Mouse (Mus musculus): ENCODE results near the gene Gbp9. TPM values are rescaled to one million over a fixed set of nuclear protein-coding genes. Genes with fewer than 3 reads are reported as not detected.
A peak's percentile ranks its signal among the peaks of the same experiment; 100 is the strongest.
"Not testable (repeated sequence)": the region's sequence is repeated elsewhere in the genome, so short reads cannot be mapped to it uniquely, and the experiment has no call there.

Gene Gbp9
- total and polyA plus RNA-seq, 2 experiments from 2014 or later, result 4.7 to 9.3 TPM

- 59% methylated on average over 1 of the region's 1 CpGs for WGBS
- peak overlapping the region; percentile 59 for H3K27ac ChIP-seq (ENCODE audit: low read depth)
- H3K27me3 ChIP-seq (ENCODE audit: control insufficient read depth, insufficient read depth, low read length), result no peaks in the 10 kb centered on the region
- no peaks in the 10 kb centered on the region for H3K36me3 ChIP-seq (replicated peaks; ENCODE audit: control insufficient read depth, insufficient read depth, low read length)
- no peaks in the 10 kb centered on the region for H3K4me1 ChIP-seq (ENCODE audit: control insufficient read depth, insufficient read depth)
- H3K4me2 ChIP-seq (ENCODE audit: low read depth, low read length), result peak overlapping the region; percentile 37; the same call in 1 of the 2 replicates
- TF ChIP-seq CTCF (IDR thresholded peaks at IDR 0.05; ENCODE audit: low read depth), result no peak
- no peak for TF ChIP-seq EP300 (IDR thresholded peaks at IDR 0.05; ENCODE audit: low read depth)
- no peaks in the 10 kb centered on the region for H3K9me3 ChIP-seq (replicated peaks; ENCODE audit: control insufficient read depth, low read length)
- H3K4me3 ChIP-seq (ENCODE audit: low read depth, low read length), result peak overlapping the region; percentile 31
- no peak overlapping the region for H3K9ac ChIP-seq (replicated peaks; ENCODE audit: low read depth, low read length)
- no peak for DNase-seq (ENCODE audit: low spot score)
- ATAC-seq (ENCODE audit: insufficient read depth, low read depth), result no peak
Measured at GRCm38 (mm10) chr5:105138906-105139305, 433 bp downstream of the Gbp9 start.

GRCm38 (mm10) chr5:105136706-105137304 lies 2.5 kb downstream of the Gbp9 start:
- not testable (repeated sequence) for H3K27ac ChIP-seq (ENCODE audit: low read depth); H3K4me3 ChIP-seq (ENCODE audit: low read depth, low read length); DNase-seq (ENCODE audit: low spot score); H3K9ac ChIP-seq (replicated peaks; ENCODE audit: low read depth, low read length); H3K9me3 ChIP-seq (replicated peaks; ENCODE audit: control insufficient read depth, low read length); H3K36me3 ChIP-seq (replicated peaks; ENCODE audit: control insufficient read depth, insufficient read depth, low read length); H3K27me3 ChIP-seq (ENCODE audit: control insufficient read depth, insufficient read depth, low read length); ATAC-seq (ENCODE audit: insufficient read depth, low read depth); H3K4me2 ChIP-seq (ENCODE audit: low read depth, low read length); H3K4me1 ChIP-seq (ENCODE audit: control insufficient read depth, insufficient read depth)
- 89% methylated on average over 3 of the region's 3 CpGs for WGBS

- 71% methylated on average over 6 of the region's 6 CpGs for WGBS
- H3K9me3 ChIP-seq (replicated peaks; ENCODE audit: control insufficient read depth, low read length); H3K9ac ChIP-seq (replicated peaks; ENCODE audit: low read depth, low read length); DNase-seq (ENCODE audit: low spot score); ATAC-seq (ENCODE audit: insufficient read depth, low read depth); H3K4me1 ChIP-seq (ENCODE audit: control insufficient read depth, insufficient read depth); H3K36me3 ChIP-seq (replicated peaks; ENCODE audit: control insufficient read depth, insufficient read depth, low read length); H3K4me2 ChIP-seq (ENCODE audit: low read depth, low read length); H3K27me3 ChIP-seq (ENCODE audit: control insufficient read depth, insufficient read depth, low read length); H3K27ac ChIP-seq (ENCODE audit: low read depth); H3K4me3 ChIP-seq (ENCODE audit: low read depth, low read length): not testable (repeated sequence)
Measured at GRCm38 (mm10) chr5:105121731-105122130, 17.6 kb downstream of the Gbp9 start.

GRCm38 (mm10) chr5:105115740-105116139 lies 23.6 kb downstream of the Gbp9 start:
- ATAC-seq (ENCODE audit: insufficient read depth, low read depth), result no peak
- Histone ChIP-seq H3K4me1 (ENCODE audit: control insufficient read depth, insufficient read depth) (no peaks in the 10 kb centered on the region), H3K9me3 (replicated peaks; ENCODE audit: control insufficient read depth, low read length) (no peaks in the 10 kb centered on the region), H3K4me3 (ENCODE audit: low read depth, low read length) (no peak overlapping the region), H3K4me2 (ENCODE audit: low read depth, low read length) (no peak overlapping the region), H3K36me3 (replicated peaks; ENCODE audit: control insufficient read depth, insufficient read depth, low read length) (no peaks in the 10 kb centered on the region), H3K27me3 (ENCODE audit: control insufficient read depth, insufficient read depth, low read length) (no peaks in the 10 kb centered on the region), H3K27ac (ENCODE audit: low read depth) (no peak overlapping the region), H3K9ac (replicated peaks; ENCODE audit: low read depth, low read length) (no peak overlapping the region)
- TF ChIP-seq CTCF (IDR thresholded peaks at IDR 0.05; ENCODE audit: low read depth) (no peak), EP300 (IDR thresholded peaks at IDR 0.05; ENCODE audit: low read depth) (no peak)
- 50% methylated on average over 2 of the region's 2 CpGs for WGBS
- DNase-seq (ENCODE audit: low spot score), result no peak

- no peak overlapping the region for H3K4me2 ChIP-seq (ENCODE audit: low read depth, low read length)
- no peaks in the 10 kb centered on the region for H3K9me3 ChIP-seq (replicated peaks; ENCODE audit: control insufficient read depth, low read length)
- no peak for DNase-seq (ENCODE audit: low spot score)
- WGBS, result 76% methylated on average over 2 of the region's 2 CpGs
- no peak overlapping the region for H3K27ac ChIP-seq (ENCODE audit: low read depth)
- no peaks in the 10 kb centered on the region for H3K36me3 ChIP-seq (replicated peaks; ENCODE audit: control insufficient read depth, insufficient read depth, low read length)
- 0 out of 2 replicates have a peak, but pooled peaks cover 4% of the 10 kb centered on the region for H3K4me1 ChIP-seq (ENCODE audit: control insufficient read depth, insufficient read depth)
- H3K9ac ChIP-seq (replicated peaks; ENCODE audit: low read depth, low read length), result no peak overlapping the region
- no peaks in the 10 kb centered on the region for H3K27me3 ChIP-seq (ENCODE audit: control insufficient read depth, insufficient read depth, low read length)
- no peak for ATAC-seq (ENCODE audit: insufficient read depth, low read depth)
- H3K4me3 ChIP-seq (ENCODE audit: low read depth, low read length), result no peak overlapping the region
- TF ChIP-seq CTCF (IDR thresholded peaks at IDR 0.05; ENCODE audit: low read depth) (no peak), EP300 (IDR thresholded peaks at IDR 0.05; ENCODE audit: low read depth) (no peak)
Measured at GRCm38 (mm10) chr5:105114696-105115095, 24.6 kb downstream of the Gbp9 start.

GRCm38 (mm10) chr5:105113656-105114055 lies 25.7 kb downstream of the Gbp9 start:
- H3K36me3 ChIP-seq (replicated peaks; ENCODE audit: control insufficient read depth, insufficient read depth, low read length), result no peaks in the 10 kb centered on the region
- no peak overlapping the region for H3K27ac ChIP-seq (ENCODE audit: low read depth)
- no peak overlapping the region for H3K4me2 ChIP-seq (ENCODE audit: low read depth, low read length)
- 0 out of 2 replicates have a peak, but pooled peaks cover 4% of the 10 kb centered on the region for H3K4me1 ChIP-seq (ENCODE audit: control insufficient read depth, insufficient read depth)
- no peaks in the 10 kb centered on the region for H3K27me3 ChIP-seq (ENCODE audit: control insufficient read depth, insufficient read depth, low read length)
- ATAC-seq (ENCODE audit: insufficient read depth, low read depth) (no peak), DNase-seq (ENCODE audit: low spot score) (no peak)
- H3K9ac ChIP-seq (replicated peaks; ENCODE audit: low read depth, low read length), result no peak overlapping the region
- 89% methylated on average over 5 of the region's 5 CpGs for WGBS
- no peak overlapping the region for H3K4me3 ChIP-seq (ENCODE audit: low read depth, low read length)
- H3K9me3 ChIP-seq (replicated peaks; ENCODE audit: control insufficient read depth, low read length), result no peaks in the 10 kb centered on the region
- no peak for TF ChIP-seq CTCF (IDR thresholded peaks at IDR 0.05; ENCODE audit: low read depth)
- no peak for TF ChIP-seq EP300 (IDR thresholded peaks at IDR 0.05; ENCODE audit: low read depth)
